In genomic region chr19:41895460-41896318, GRCm38 (mm10) we compare ENCODE assay signal across 8 mouse cellular contexts. TPM values are rescaled to one million over a fixed set of nuclear protein-coding genes. Genes with fewer than 3 reads are reported as not detected.
DNase-seq lines count a peak whose midpoint lies in the region; ATAC-seq and TF ChIP-seq lines count a peak whose summit lies in the region.

Gene Rrp12, minus strand, starts transcription at chr19:41896173.

- H3K9me3 ChIP-seq in ES-E14 (ENCODE audit: control insufficient read depth, insufficient read depth, low read depth, low read length) = no peaks in the 10 kb centered on the region
- H3K9me3 ChIP-seq in forebrain, embryonic 15.5 days = no peaks in the 10 kb centered on the region
- no peaks in the 10 kb centered on the region for H3K9me3 ChIP-seq in lung, embryonic 14.5 days (ENCODE audit: low read depth, low read length)

- DNase-seq in ES-E14 (ENCODE audit: low read depth, low spot score) = peak; percentile 85
- DNase-seq in cerebellum, adult 11 months = peak; percentile 70
- DNase-seq in heart, postnatal 36 days = peak; percentile 71 to 75
- DNase-seq in layer of hippocampus, adult 2 months (ENCODE audit: low spot score in 2 of 2) = peak; percentile 88 to 91
- DNase-seq in lung, embryonic 14.5 days = peak; percentile 95
- peak; percentile 78 for DNase-seq in thymus, adult 2 months

- intact Hi-C loops in heart, postnatal 36 days (cut with DNase I) = loop anchor here (1.0 to 2.0 kb wide), 3 partner anchors 15 to 131 kb away; partner anchors contain the start of genes Exosc1, Pgam1 and Zdhhc16

- H3K4me3 ChIP-seq in ES-E14 (ENCODE audit: insufficient read depth in 1 of 2, low read depth in 1 of 2, low read length in 2 of 2, poor library complexity in 1 of 2, severe bottlenecking in 1 of 2) = peak within 1 kb of the TSS; percentile 77 to 88
- peak within 1 kb of the TSS; percentile 62 for H3K4me3 ChIP-seq in forebrain, embryonic 15.5 days
- H3K4me3 ChIP-seq in layer of hippocampus, adult 2 months = peak within 1 kb of the TSS; percentile 94
- peak within 1 kb of the TSS; percentile 82 for H3K4me3 ChIP-seq in lung, embryonic 14.5 days (ENCODE audit: low read depth, low read length)
- peak within 1 kb of the TSS; percentile 88 for H3K4me3 ChIP-seq in olfactory bulb, adult 2 months (ENCODE audit: insufficient read depth, low read depth, low read length)
- peak within 1 kb of the TSS; percentile 61 for H3K4me3 ChIP-seq in thymus, adult 2 months (ENCODE audit: control insufficient read depth, insufficient read depth, low read length)

- peak within 1 kb of the TSS; percentile 88 for H3K9ac ChIP-seq in ES-E14 (ENCODE audit: insufficient read depth, low read depth, low read length, poor library complexity, severe bottlenecking)
- H3K9ac ChIP-seq in forebrain, embryonic 15.5 days (replicated peaks) = peak within 1 kb of the TSS; percentile 54
- H3K9ac ChIP-seq in lung, embryonic 14.5 days = peak within 1 kb of the TSS; percentile 60

- no peak for TF ChIP-seq CTCF in layer of hippocampus, adult 2 months (conservative IDR thresholded peaks at IDR 0.05)
- TF ChIP-seq CTCF in lung, embryonic 14.5 days (IDR thresholded peaks at IDR 0.05; ENCODE audit: low read depth) = no peak
- TF ChIP-seq CTCF in olfactory bulb, adult 2 months (IDR thresholded peaks at IDR 0.05; ENCODE audit: insufficient read depth, low read depth, low read length) = no peak
- TF ChIP-seq CTCF in thymus, adult 2 months (IDR thresholded peaks at IDR 0.05; ENCODE audit: borderline replicate concordance, control insufficient read depth, extremely low read depth, insufficient read depth, low read length, poor library complexity) = 0 out of 2 replicates have a peak, but pooled peaks have one; percentile 45

- peak within 1 kb of the TSS; percentile 80 for H3K4me2 ChIP-seq in forebrain, embryonic 15.5 days (replicated peaks)
- H3K4me2 ChIP-seq in lung, embryonic 14.5 days = peak within 1 kb of the TSS; percentile 65

- H3K36me3 ChIP-seq in ES-E14 (ENCODE audit: control insufficient read depth, insufficient read depth, low read length, poor library complexity, severe bottlenecking) = peaks cover 13% of the 10 kb centered on the region
- H3K36me3 ChIP-seq in forebrain, embryonic 15.5 days = 0 out of 2 replicates have a peak, but pooled peaks cover 4% of the 10 kb centered on the region
- no peaks in the 10 kb centered on the region; the same call in 1 of the 2 replicates for H3K36me3 ChIP-seq in lung, embryonic 14.5 days (ENCODE audit: insufficient read depth)
- H3K36me3 ChIP-seq in thymus, adult 2 months (ENCODE audit: control insufficient read depth, insufficient read depth, low read length) = no peaks in the 10 kb centered on the region

- TF ChIP-seq POLR2A in olfactory bulb, adult 2 months (IDR thresholded peaks at IDR 0.05; ENCODE audit: insufficient read depth, low read depth, low read length) = no peak
- TF ChIP-seq POLR2A in thymus, adult 2 months (IDR thresholded peaks at IDR 0.05; ENCODE audit: control insufficient read depth, extremely low read depth, insufficient read depth, low read length, poor library complexity) = no peak

- no peaks in the 10 kb centered on the region for H3K27me3 ChIP-seq in forebrain, embryonic 15.5 days
- H3K27me3 ChIP-seq in lung, embryonic 14.5 days (ENCODE audit: insufficient read depth, low read length) = no peaks in the 10 kb centered on the region
- no peaks in the 10 kb centered on the region for H3K27me3 ChIP-seq in thymus, adult 2 months (ENCODE audit: control insufficient read depth, insufficient read depth, low read length)

- no peak within 1 kb of the TSS for H3K27ac ChIP-seq in ES-E14 (ENCODE audit: insufficient read depth, low read depth, low read length, poor library complexity, severe bottlenecking)
- H3K27ac ChIP-seq in forebrain, embryonic 15.5 days (replicated peaks) = no peak within 1 kb of the TSS
- H3K27ac ChIP-seq in layer of hippocampus, adult 2 months = peak within 1 kb of the TSS; percentile 60
- H3K27ac ChIP-seq in lung, embryonic 14.5 days (ENCODE audit: low read depth) = no peak within 1 kb of the TSS
- no peak within 1 kb of the TSS for H3K27ac ChIP-seq in olfactory bulb, adult 2 months (ENCODE audit: insufficient read depth, low read depth, low read length)
- H3K27ac ChIP-seq in thymus, adult 2 months (ENCODE audit: control insufficient read depth, insufficient read depth, low read length) = no peak within 1 kb of the TSS

- ATAC-seq in forebrain, embryonic 15.5 days (replicated peaks) = peak; percentile 96
- peak; percentile 92 for ATAC-seq in lung, embryonic 14.5 days (ENCODE audit: insufficient read depth)

- in situ Hi-C loops in ES-E14 (cut with MboI; ENCODE audit: low sequenced_read_pairs in 2 of 2, unreplicated experiment in 2 of 2) = no loop called here

- no peaks in the 10 kb centered on the region; a peak in 1 of 4 replicates for H3K4me1 ChIP-seq in ES-E14 (ENCODE audit: control insufficient read depth in 2 of 2, insufficient read depth in 2 of 2, low read length in 2 of 2, poor library complexity in 1 of 2)
- peaks cover 17% of the 10 kb centered on the region for H3K4me1 ChIP-seq in forebrain, embryonic 15.5 days
- H3K4me1 ChIP-seq in lung, embryonic 14.5 days (ENCODE audit: insufficient read depth) = 0 out of 2 replicates have a peak, but pooled peaks cover 6% of the 10 kb centered on the region
- H3K4me1 ChIP-seq in olfactory bulb, adult 2 months (ENCODE audit: control insufficient read depth, insufficient read depth, low read length) = peaks cover 8% of the 10 kb centered on the region
- H3K4me1 ChIP-seq in thymus, adult 2 months (replicated peaks; ENCODE audit: control insufficient read depth, insufficient read depth, low read length) = peaks cover 8% of the 10 kb centered on the region

- 1% methylated on average over 46 of the region's 46 CpGs for WGBS in forebrain, embryonic 15.5 days
- WGBS in lung, embryonic 14.5 days = 1% methylated on average over 46 of the region's 46 CpGs
- under 1% methylated on average over 46 of the region's 46 CpGs for WGBS in olfactory bulb, adult 2 months
- 1% methylated on average over 46 of the region's 46 CpGs for WGBS in thymus, adult 2 months

TF ChIP-seq in ES-E14, 5 proteins besides CTCF, POLR2A, EP300 and RAD21:
- TF ChIP-seq CHD2 (IDR thresholded peaks at IDR 0.05; ENCODE audit: low read depth, low read length) = no peak
- no peak for TF ChIP-seq ZNF384 (IDR thresholded peaks at IDR 0.05; ENCODE audit: low read depth, low read length)
- TF ChIP-seq MAFK (IDR thresholded peaks at IDR 0.05; ENCODE audit: insufficient read depth, low read depth, low read length) = no peak
- no peak for TF ChIP-seq ZC3H11A (IDR thresholded peaks at IDR 0.05; ENCODE audit: borderline replicate concordance, low read depth, low read length)
- TF ChIP-seq HCFC1 (IDR thresholded peaks at IDR 0.05; ENCODE audit: borderline replicate concordance, insufficient read depth, low read length) = peak; percentile 42; the same call in 1 of the 2 replicates

RNA-seq across cellular contexts. Expression of gene Rrp12, which starts in this region (rescaled TPM):
- 48.6 and 55.6 TPM in 2 replicates for total RNA-seq in ES-E14 (2012; rRNA removed)
- polyA plus RNA-seq in forebrain, embryonic 15.5 days (2015; fragmentation: Nextera tagmentation; extraction: Ambion mirVana) = 16.7 and 17.3 TPM in 2 replicates
- 10 to 100 TPM; 17.0 to 17.3 TPM for total RNA-seq in heart, postnatal 36 days (2021)
- 10 to 100 TPM; 33.4 to 34.2 TPM for total RNA-seq in layer of hippocampus, adult 2 months (2021)
- 13.6 and 15.6 TPM in 2 replicates for polyA plus RNA-seq in lung, embryonic 14.5 days (2014; fragmentation: Nextera tagmentation; extraction: Ambion mirVana)
- polyA plus RNA-seq in olfactory bulb, adult 2 months (2012; ENCODE audit: insufficient read depth, insufficient read length, low replicate concordance, missing spikeins) = not detected in 2 replicates
- polyA plus RNA-seq in thymus, adult 2 months (2012; rRNA removed) = 9.7 and 10.9 TPM in 2 replicates

Comparison
In these comparisons a context has a peak if more than half of its experiments do, and no peak if none do; other contexts are left out.
1. RNA of gene Rrp12 (polyA plus RNA-seq): 16.7 to 17.3 TPM in forebrain, embryonic 15.5 days, 13.6 to 15.6 TPM in lung, embryonic 14.5 days and 9.7 to 10.9 TPM in thymus, adult 2 months; not detected in olfactory bulb, adult 2 months; every median in the first group is over 10 times any median in the second.
2. Peak in every context shown above with its lines, with median percentiles within 50 percentile points of each other: DNase-seq, H3K4me3 ChIP-seq and H3K9ac ChIP-seq.